Mouse (Mus musculus): ENCODE data around the gene Cbr2. TPM values are rescaled to one million over a fixed set of nuclear protein-coding genes. Genes with fewer than 3 reads are reported as not detected.

Gene Cbr2
- polyA plus RNA-seq, 1 experiment = 51.7 TPM

DNA sequence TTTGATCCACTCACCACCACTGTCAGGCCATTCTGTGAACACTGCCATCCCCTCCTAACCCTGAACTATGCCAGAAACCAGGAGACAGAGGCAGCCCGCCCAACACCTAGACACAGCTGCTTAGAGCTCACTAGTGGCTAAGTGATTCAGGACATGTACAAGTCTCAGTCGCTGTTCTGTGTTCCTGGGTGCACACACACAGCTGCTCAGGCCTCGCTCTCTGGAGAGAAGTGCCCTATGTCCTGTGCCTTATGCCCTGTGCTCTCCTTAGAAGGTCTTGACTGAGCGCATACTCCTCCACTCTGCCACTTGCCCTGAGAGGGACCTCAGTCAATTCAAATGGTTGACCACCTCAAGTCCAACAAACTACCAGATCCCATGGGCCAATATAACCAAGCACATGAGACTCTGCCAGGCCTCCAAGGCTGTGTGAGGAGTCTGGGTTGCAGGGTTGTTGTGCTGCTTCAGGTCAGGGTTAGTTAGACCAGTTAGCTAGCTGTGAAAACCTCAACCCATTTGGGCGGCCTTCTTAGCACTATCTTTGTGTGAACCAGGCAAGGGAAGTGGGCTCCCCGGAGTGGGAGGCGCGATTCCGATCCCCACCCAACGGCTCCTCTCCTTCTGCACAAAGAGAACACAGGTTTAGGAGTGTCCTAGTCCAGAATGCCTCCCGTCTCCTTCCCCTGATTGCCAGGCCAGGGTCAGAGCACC is 3.2 kb downstream of the Cbr2 start:
- Histone ChIP-seq H3K79me3 (ENCODE audit: low read depth) (no peaks in the 10 kb centered on the region), H3K79me2 (ENCODE audit: control insufficient read depth, insufficient read depth) (no peaks in the 10 kb centered on the region), H3K36me3 (ENCODE audit: control insufficient read depth, insufficient read depth) (no peaks in the 10 kb centered on the region), H3ac (ENCODE audit: control insufficient read depth, insufficient read length, low read depth) (no peak overlapping the region), H3K27me3 (ENCODE audit: control insufficient read depth, insufficient read depth, insufficient read length) (no peaks in the 10 kb centered on the region), H3K4me3 (ENCODE audit: insufficient read depth, poor library complexity, severe bottlenecking) (no peak overlapping the region)
- TF ChIP-seq MYOD1 (IDR thresholded peaks at IDR 0.05; ENCODE audit: control insufficient read depth, insufficient read length, low read depth) = no peak
- no peak for TF ChIP-seq CTCF (IDR thresholded peaks at IDR 0.05; ENCODE audit: control insufficient read depth, insufficient read depth, insufficient read length)
- TF ChIP-seq CEBPB (IDR thresholded peaks at IDR 0.05; ENCODE audit: low read depth) = no peak
- TF ChIP-seq USF1 (IDR thresholded peaks at IDR 0.05; ENCODE audit: low read depth) = no peak
- TF ChIP-seq MYOG (IDR thresholded peaks at IDR 0.05; ENCODE audit: control insufficient read depth, extremely low read depth, insufficient read length) = no peak
- no peak for TF ChIP-seq MAX (IDR thresholded peaks at IDR 0.05)
- TF ChIP-seq FOSL1 (IDR thresholded peaks at IDR 0.05; ENCODE audit: insufficient read depth, low read length, poor library complexity, severe bottlenecking) = no peak

DNA sequence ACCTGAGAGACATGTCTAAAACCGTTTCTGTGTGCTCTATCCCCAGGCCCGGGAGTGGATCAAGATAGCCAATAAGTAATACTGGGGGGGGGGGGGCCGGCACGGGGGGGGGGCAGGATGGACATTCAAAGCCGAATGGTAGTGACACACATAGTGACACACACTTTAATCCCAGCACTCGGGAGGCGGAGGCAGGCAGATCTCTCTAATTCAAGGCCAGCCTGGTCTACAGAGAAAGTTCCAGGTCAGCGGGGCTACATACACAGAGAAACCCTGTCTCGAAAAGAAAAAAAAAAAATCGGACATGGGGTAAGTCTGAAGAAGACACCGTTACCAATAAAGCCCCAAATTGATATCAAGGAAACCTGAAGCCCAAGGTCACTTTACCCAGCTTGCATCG is 4.3 kb downstream of the Cbr2 start:
- no peak for TF ChIP-seq CTCF (IDR thresholded peaks at IDR 0.05; ENCODE audit: control insufficient read depth, insufficient read depth, insufficient read length)
- TF ChIP-seq CEBPB (IDR thresholded peaks at IDR 0.05; ENCODE audit: low read depth) = no peak
- TF ChIP-seq MYOD1 (IDR thresholded peaks at IDR 0.05; ENCODE audit: control insufficient read depth, insufficient read length, low read depth) = no peak
- no peak for TF ChIP-seq USF1 (IDR thresholded peaks at IDR 0.05; ENCODE audit: low read depth)
- no peak for TF ChIP-seq MYOG (IDR thresholded peaks at IDR 0.05; ENCODE audit: control insufficient read depth, extremely low read depth, insufficient read length)
- no peak for TF ChIP-seq MAX (IDR thresholded peaks at IDR 0.05)
- no peak for TF ChIP-seq FOSL1 (IDR thresholded peaks at IDR 0.05; ENCODE audit: insufficient read depth, low read length, poor library complexity, severe bottlenecking)
- H3K79me2 ChIP-seq (ENCODE audit: control insufficient read depth, insufficient read depth) = no peaks in the 10 kb centered on the region
- no peaks in the 10 kb centered on the region for H3K27me3 ChIP-seq (ENCODE audit: control insufficient read depth, insufficient read depth, insufficient read length)
- H3K4me3 ChIP-seq (ENCODE audit: insufficient read depth, poor library complexity, severe bottlenecking) = no peak overlapping the region
- H3K36me3 ChIP-seq (ENCODE audit: control insufficient read depth, insufficient read depth) = no peaks in the 10 kb centered on the region
- no peak overlapping the region for H3ac ChIP-seq (ENCODE audit: control insufficient read depth, insufficient read length, low read depth)
- H3K79me3 ChIP-seq (ENCODE audit: low read depth) = no peaks in the 10 kb centered on the region

DNA sequence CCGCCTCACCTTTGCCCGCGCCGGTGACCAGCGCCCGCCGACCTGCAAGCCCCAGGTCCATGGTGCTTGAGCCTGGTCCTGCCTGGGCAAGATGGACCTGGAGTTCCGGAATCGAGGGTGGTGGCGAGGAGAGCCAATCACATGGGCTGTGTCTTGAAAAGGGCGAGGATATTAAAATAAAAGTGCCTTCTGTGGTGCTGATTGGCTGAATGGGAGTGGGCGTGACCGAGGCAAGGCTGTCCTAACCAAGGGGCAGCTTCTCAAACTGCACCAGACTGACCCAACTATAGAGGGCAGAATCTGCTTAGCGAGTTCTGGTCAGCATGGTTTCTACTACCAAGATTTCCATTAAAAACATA is 4.8 kb downstream of the Cbr2 start, which contains the start of gene Dcxr:
Gene Dcxr (minus strand): TSS at position 113 of the 359 bp plus-strand sequence.
- Histone ChIP-seq H3K27me3 (ENCODE audit: control insufficient read depth, insufficient read depth, insufficient read length) (no peaks in the 10 kb centered on the region), H3K79me3 (ENCODE audit: low read depth) (no peaks in the 10 kb centered on the region), H3K4me3 (ENCODE audit: insufficient read depth, poor library complexity, severe bottlenecking) (peak within 1 kb of the TSS; percentile 35), H3ac (ENCODE audit: control insufficient read depth, insufficient read length, low read depth) (peak within 1 kb of the TSS; percentile 43), H3K79me2 (ENCODE audit: control insufficient read depth, insufficient read depth) (no peaks in the 10 kb centered on the region), H3K36me3 (ENCODE audit: control insufficient read depth, insufficient read depth) (no peaks in the 10 kb centered on the region)
- TF ChIP-seq CEBPB (IDR thresholded peaks at IDR 0.05; ENCODE audit: low read depth) = no peak
- peak; percentile 17 for TF ChIP-seq MAX (IDR thresholded peaks at IDR 0.05)
- peak; percentile 38 for TF ChIP-seq CTCF (IDR thresholded peaks at IDR 0.05; ENCODE audit: control insufficient read depth, insufficient read depth, insufficient read length)
- TF ChIP-seq MYOD1 (IDR thresholded peaks at IDR 0.05; ENCODE audit: control insufficient read depth, insufficient read length, low read depth) = no peak
- peak; percentile 63 for TF ChIP-seq USF1 (IDR thresholded peaks at IDR 0.05; ENCODE audit: low read depth)
- TF ChIP-seq FOSL1 (IDR thresholded peaks at IDR 0.05; ENCODE audit: insufficient read depth, low read length, poor library complexity, severe bottlenecking) = no peak

DNA sequence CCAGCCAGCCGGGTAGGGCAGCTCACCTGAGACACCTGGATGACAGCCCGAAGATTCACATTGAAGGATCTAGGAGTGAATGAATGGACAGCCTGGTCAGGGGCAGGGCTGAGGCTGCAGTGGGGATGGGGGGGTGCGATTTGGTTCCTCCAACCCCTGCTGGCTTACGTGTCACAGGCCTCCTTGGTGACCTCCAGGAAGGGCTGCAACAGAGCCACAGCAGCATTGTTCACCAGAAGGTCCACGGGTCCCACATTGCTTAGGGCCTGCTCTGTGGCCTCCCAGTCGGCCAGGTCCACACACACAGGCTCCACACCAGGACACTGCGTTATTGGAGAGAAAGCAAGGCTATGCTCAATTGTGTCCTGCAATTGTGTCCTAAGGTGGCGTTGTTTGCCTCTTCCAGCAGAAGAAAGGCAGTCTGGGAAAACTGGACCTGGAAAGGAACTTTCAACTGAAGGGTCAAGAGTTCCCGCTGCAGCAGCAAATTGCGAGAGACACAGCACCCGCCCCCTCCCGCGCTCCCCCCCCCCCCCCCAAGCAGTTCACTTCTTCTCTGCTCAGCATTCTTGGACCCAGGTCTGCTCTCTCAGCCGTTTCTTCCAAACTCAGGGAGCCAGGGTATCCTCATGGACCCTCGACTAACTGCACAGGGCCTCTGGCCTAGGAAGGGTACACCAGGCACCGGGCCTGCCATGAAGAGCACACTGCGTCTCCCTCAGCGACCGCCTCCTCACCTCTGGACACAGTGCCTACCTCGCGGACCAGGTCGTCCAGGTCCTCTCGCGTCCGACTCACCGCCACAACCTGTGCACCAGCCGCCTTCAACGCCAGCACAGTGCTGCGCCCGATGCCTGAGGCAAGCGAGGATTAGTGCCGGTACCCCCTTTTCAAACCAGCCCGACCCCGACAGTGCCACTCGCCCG is 5.4 kb downstream of the Cbr2 start:
- Histone ChIP-seq H3ac (ENCODE audit: control insufficient read depth, insufficient read length, low read depth) (peak overlapping the region; percentile 43), H3K36me3 (ENCODE audit: control insufficient read depth, insufficient read depth) (no peaks in the 10 kb centered on the region), H3K79me3 (ENCODE audit: low read depth) (no peaks in the 10 kb centered on the region), H3K4me3 (ENCODE audit: insufficient read depth, poor library complexity, severe bottlenecking) (peak overlapping the region; percentile 35), H3K27me3 (ENCODE audit: control insufficient read depth, insufficient read depth, insufficient read length) (no peaks in the 10 kb centered on the region), H3K79me2 (ENCODE audit: control insufficient read depth, insufficient read depth) (no peaks in the 10 kb centered on the region)
- TF ChIP-seq FOSL1 (IDR thresholded peaks at IDR 0.05; ENCODE audit: insufficient read depth, low read length, poor library complexity, severe bottlenecking) = no peak

DNA sequence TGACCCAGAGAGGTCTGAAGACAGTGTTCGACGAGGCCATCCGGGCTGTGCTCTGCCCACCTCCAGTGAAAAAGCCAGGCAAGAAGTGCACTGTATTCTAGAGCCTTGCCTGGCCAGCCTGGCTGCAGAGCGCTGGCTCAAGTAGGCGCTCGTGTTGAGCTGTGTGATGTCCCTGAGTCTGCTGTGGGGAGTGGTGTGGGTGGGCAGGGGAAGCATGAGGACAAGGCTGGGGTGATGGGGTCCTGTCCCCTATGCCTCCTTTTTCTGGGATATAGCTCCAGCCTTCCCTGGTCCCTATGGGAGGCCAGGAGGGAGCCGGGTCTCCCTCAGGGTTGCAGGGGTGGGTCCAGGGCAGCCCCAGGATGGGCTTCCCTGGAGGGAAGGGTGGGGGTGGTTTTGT is 8.4 kb downstream of the Cbr2 start:
- H3ac ChIP-seq (ENCODE audit: control insufficient read depth, insufficient read length, low read depth) = no peak overlapping the region
- peaks cover under 1% of the 10 kb centered on the region for H3K36me3 ChIP-seq (ENCODE audit: control insufficient read depth, insufficient read depth)
- no peak overlapping the region for H3K4me3 ChIP-seq (ENCODE audit: insufficient read depth, poor library complexity, severe bottlenecking)
- TF ChIP-seq MYOG (IDR thresholded peaks at IDR 0.05; ENCODE audit: control insufficient read depth, extremely low read depth, insufficient read length) (no peak), FOSL1 (IDR thresholded peaks at IDR 0.05; ENCODE audit: insufficient read depth, low read length, poor library complexity, severe bottlenecking) (no peak), MYOD1 (IDR thresholded peaks at IDR 0.05; ENCODE audit: control insufficient read depth, insufficient read length, low read depth) (no peak), USF1 (IDR thresholded peaks at IDR 0.05; ENCODE audit: low read depth) (no peak), CEBPB (IDR thresholded peaks at IDR 0.05; ENCODE audit: low read depth) (no peak), MAX (IDR thresholded peaks at IDR 0.05) (no peak), CTCF (IDR thresholded peaks at IDR 0.05; ENCODE audit: control insufficient read depth, insufficient read depth, insufficient read length) (no peak)
- H3K79me2 ChIP-seq (ENCODE audit: control insufficient read depth, insufficient read depth) = no peaks in the 10 kb centered on the region
- H3K79me3 ChIP-seq (ENCODE audit: low read depth) = no peaks in the 10 kb centered on the region
- H3K27me3 ChIP-seq (ENCODE audit: control insufficient read depth, insufficient read depth, insufficient read length) = no peaks in the 10 kb centered on the region

Data from C2C12 (cell line).